Mouse (Mus musculus) lung, embryonic 15.5 days (tissue): Measurements from ENCODE around the gene Cyp2c40. TPM values are rescaled to one million over a fixed set of nuclear protein-coding genes. Genes with fewer than 3 reads are reported as not detected.
"Not testable (repeated sequence)": the region's sequence is repeated elsewhere in the genome, so short reads cannot be mapped to it uniquely, and the experiment has no call there.

Experiments
- ATAC-seq: fragments of 200-750 bp; cut with Nextera tagmentation; 2 replicates; pipeline ENCODE4 v1.8.0; 2017; ENCODE audit warnings: moderate number of reproducible peaks, borderline replicate concordance; ENCODE audit not compliant: low FRiP score, low TSS enrichment; ENCODE audit errors: extremely low read depth
- H3K27ac ChIP-seq: fragments of 300-500 bp; sonication (generic); 2 replicates; pipeline ENCODE4 v1.5.1; 2015; ENCODE audit warnings: moderate library complexity, mild to moderate bottlenecking, inconsistent platforms
- H3K27me3 ChIP-seq: fragments of 300-500 bp; sonication (generic); 2 replicates; pipeline ENCODE4 v1.6.1; 2015; ENCODE audit warnings: inconsistent platforms
- H3K36me3 ChIP-seq: fragments of 300-500 bp; sonication (generic); 2 replicates; pipeline ENCODE4 v1.6.1; 2015; ENCODE audit warnings: inconsistent platforms
- H3K4me1 ChIP-seq: fragments of 300-500 bp; sonication (generic); 2 replicates; pipeline ENCODE4 v1.6.1; 2015; ENCODE audit warnings: inconsistent platforms
- H3K4me2 ChIP-seq: fragments of 300-500 bp; sonication (generic); 2 replicates; pipeline ENCODE4 v1.6.1; 2015; ENCODE audit warnings: inconsistent platforms, mild to moderate bottlenecking, moderate library complexity
- H3K4me3 ChIP-seq: fragments of 300-500 bp; sonication (generic); 2 replicates; pipeline ENCODE4 v1.5.1; 2015; ENCODE audit warnings: mild to moderate bottlenecking, inconsistent platforms
- H3K9ac ChIP-seq: fragments of 300-500 bp; sonication (generic); 2 replicates; pipeline ENCODE4 v1.6.1; 2015; ENCODE audit warnings: inconsistent platforms
- H3K9me3 ChIP-seq: fragments of 300-500 bp; sonication (generic); 2 replicates; pipeline ENCODE4 v1.6.1; 2016; ENCODE audit warnings: inconsistent platforms
- WGBS: fragments of 180-500 bp; shearing (Covaris S2); methylation state at CpG from one replicate; pipeline ENCODE4 v1.1.7; 2015; 5-methylcytosine and 5-hydroxymethylcytosine counted together
- polyA plus RNA-seq: library from polyadenylated mRNA; unstranded; fragments of >200 nt; fragmentation: Nextera tagmentation; extraction: Ambion mirVana; gene quantifications from 2 replicates; pipeline ENCODE4 v1.2.1, GENCODE M21; 2015

Cyp2c40 gene
- not detected in 2 replicates for polyA plus RNA-seq

DNA sequence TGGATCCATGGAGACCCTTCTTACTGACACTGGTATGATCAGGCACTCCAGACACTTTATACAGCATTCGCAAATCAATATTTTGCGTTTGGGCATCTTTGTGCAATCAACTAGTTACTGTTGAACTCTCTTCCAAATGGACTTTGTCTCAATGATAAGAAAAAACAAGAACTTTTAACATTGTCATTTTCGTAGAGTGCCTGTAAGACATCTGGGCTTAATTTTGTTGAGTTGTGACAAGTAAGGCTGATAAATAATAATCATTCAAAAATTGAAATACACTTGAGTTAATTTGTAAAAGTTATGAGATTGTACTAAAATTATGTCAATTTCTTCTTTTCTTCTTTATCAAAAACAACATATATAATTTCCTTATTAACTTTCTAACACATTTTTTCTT, at the start of gene Cyp2c40:
Gene Cyp2c40, minus strand, starts transcription at position 101 of the 400 bp plus-strand sequence.
- not testable (repeated sequence) for H3K4me1 ChIP-seq, H3K9ac ChIP-seq, ATAC-seq, H3K27me3 ChIP-seq, H3K27ac ChIP-seq, H3K4me3 ChIP-seq, H3K9me3 ChIP-seq, H3K36me3 ChIP-seq, H3K4me2 ChIP-seq
- 83% methylated on average over 3 of the region's 3 CpGs for WGBS

DNA sequence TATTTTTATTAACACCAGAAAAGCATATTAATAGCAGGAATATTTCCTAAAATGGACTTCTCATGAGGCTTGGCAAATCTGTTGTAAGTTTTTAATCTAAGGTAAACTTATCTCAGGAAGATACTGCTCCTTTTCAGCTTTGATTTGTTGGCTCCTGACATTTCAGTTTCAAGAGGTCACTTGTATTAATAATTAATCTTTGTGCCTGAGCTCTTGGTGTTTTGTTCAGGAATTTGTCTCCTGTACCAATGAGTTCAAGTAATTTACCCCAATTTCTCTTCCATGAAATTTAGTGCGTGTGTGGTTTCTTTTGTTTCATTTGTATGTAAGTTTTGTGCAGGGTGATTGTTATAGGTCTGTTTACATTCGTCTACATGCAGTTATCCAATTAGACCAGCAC, 8.3 kb upstream of the Cyp2c40 start:
- H3K9me3 ChIP-seq, H3K27ac ChIP-seq, ATAC-seq, H3K4me1 ChIP-seq, H3K9ac ChIP-seq, H3K4me2 ChIP-seq, H3K4me3 ChIP-seq, H3K27me3 ChIP-seq, H3K36me3 ChIP-seq: not testable (repeated sequence)
- WGBS: 70% methylated on average over 2 of the region's 2 CpGs

DNA sequence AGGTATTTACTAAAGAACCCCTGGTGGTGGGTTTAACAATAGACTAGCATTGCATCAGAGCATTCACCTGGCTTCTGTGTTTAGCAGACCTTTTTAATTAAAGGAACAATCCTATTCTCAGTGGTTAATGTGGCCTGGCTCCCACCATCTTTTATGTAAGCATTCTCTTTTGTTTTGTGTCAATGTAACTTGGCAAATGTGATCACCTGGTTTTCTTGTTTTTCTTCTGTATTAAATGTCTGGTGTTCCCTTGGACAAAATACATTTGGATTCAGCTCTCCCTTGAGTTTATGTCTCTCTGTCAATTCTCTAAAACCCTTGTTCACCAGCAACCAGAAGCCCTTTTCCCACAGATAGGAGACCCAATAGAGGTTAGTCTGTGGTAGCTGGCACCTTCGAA, 3.8 kb upstream of the Cyp2c40 start:
- WGBS: 85% methylated on average over 1 of the region's 1 CpGs

DNA sequence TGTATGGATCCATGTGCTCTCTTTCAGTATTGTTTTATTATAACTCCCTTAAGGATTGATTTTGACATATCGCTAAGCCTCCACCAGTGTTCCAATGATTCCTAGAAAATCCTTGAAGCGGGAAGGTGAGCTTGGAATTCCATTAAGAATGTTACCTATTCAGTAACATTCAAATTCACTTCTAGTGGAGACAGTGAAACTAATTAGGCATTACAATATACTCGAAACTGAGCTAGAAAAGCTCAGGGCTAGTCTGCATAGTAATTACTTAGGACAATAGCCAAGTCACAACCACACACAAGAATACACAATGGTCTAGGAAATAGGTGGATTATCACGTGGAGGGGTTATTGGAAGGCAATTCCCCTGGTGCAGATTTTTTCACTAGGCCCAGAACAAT, 3.4 kb upstream of the Cyp2c40 start:
- H3K9ac ChIP-seq, H3K4me3 ChIP-seq, ATAC-seq, H3K4me1 ChIP-seq, H3K27me3 ChIP-seq, H3K9me3 ChIP-seq, H3K36me3 ChIP-seq, H3K27ac ChIP-seq, H3K4me2 ChIP-seq: not testable (repeated sequence)
- WGBS: 62% methylated on average over 4 of the region's 4 CpGs

More for the DNA sequence above, 3.8 kb upstream of the Cyp2c40 start:
- not testable (repeated sequence) for H3K9ac ChIP-seq, H3K4me1 ChIP-seq, H3K27ac ChIP-seq, H3K4me2 ChIP-seq, ATAC-seq, H3K36me3 ChIP-seq, H3K9me3 ChIP-seq, H3K27me3 ChIP-seq, H3K4me3 ChIP-seq

DNA sequence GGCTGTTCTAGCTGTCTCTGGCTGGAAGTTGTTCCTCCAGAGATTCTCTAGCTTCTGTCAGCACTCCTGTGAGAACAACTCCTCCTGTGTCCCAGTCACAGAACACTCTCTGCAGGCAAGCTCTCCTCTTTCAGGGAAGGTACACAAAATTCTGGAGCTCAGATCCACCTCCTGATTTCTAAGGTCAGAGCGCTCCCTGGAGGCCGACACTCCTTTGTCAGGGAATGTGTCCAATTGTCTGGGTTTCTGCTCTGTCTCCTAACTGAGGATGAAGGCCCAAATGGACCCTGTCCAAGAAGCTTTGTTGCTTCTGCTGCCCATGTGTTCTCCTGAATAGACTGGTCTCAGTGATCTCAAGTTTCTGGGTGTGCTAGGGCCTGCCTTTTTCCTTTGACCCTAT, 27.2 kb downstream of the Cyp2c40 start:
- not testable (repeated sequence) for H3K36me3 ChIP-seq, H3K9ac ChIP-seq, H3K27me3 ChIP-seq, H3K9me3 ChIP-seq, ATAC-seq, H3K4me3 ChIP-seq, H3K4me1 ChIP-seq, H3K27ac ChIP-seq, H3K4me2 ChIP-seq
- WGBS: 75% methylated on average over 2 of the region's 2 CpGs

DNA sequence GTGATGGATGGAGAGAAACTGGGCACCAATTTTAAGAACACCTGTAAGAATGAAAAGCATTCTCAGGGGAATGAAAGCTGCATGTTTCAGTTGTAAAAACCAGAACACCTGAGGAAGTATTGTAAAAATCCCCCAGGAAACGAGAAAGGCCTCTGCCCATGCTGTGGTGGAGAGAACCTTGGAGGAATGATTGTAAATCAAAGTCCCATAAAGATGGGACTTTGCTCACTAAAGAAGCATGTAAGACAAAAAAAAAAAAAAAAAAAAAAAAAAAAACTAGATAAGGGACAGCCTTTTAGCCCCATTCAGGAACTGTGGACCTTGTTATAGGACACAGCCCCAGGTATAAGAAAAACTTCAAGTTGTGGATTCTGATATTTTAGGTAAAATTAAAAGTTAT, 67.3 kb downstream of the Cyp2c40 start:
- Histone ChIP-seq H3K27me3 (no peaks in the 10 kb centered on the region), H3K36me3 (no peaks in the 10 kb centered on the region), H3K4me1 (no peaks in the 10 kb centered on the region), H3K4me3 (no peak overlapping the region), H3K4me2 (no peak overlapping the region), H3K27ac (no peak overlapping the region), H3K9ac (no peak overlapping the region), H3K9me3 (no peaks in the 10 kb centered on the region)
- ATAC-seq: no peak
- 28% methylated on average over 1 of the region's 1 CpGs for WGBS

DNA sequence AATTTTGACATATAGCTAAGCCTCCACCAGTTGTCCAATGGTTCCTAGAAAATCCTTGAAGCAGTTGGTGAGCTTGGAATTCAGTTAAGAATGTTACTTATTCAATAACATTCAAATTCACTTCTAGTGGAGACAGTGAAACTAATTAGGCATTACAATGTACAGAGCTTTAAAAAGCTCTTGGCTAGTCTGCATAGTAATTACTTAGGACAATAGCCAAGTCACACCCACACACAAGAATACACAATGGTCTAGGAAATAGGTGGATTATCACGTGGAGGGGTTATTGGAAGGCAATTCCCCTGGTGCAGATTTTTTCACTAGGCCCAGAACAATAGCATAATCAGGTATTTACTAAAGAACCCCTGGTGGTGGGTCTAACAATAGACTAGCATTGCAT, 68.3 kb downstream of the Cyp2c40 start:
- not testable (repeated sequence) for H3K4me2 ChIP-seq, H3K9me3 ChIP-seq, H3K9ac ChIP-seq, ATAC-seq, H3K27me3 ChIP-seq, H3K36me3 ChIP-seq, H3K4me3 ChIP-seq, H3K4me1 ChIP-seq, H3K27ac ChIP-seq
- 58% methylated on average over 1 of the region's 1 CpGs for WGBS

DNA sequence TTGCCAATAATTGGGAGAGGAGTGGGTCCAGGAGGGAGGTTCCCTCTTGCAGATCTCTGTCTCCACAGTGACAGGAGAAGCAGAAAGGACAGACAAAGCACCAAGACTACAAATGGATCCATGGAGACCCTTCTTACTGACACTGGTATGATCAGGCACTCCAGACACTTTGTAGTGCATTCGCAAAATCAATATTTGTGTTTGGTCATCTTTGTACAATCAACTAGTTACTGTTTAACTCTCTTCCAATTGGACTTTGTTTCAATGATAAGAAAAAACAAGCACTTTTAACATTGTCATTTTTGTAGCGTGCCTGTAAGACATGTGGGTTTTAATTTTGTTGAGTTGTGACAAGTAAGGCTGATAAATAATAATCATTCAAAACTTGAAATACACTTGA, 71.7 kb downstream of the Cyp2c40 start, which contains the start of gene Cyp2c68:
Gene Cyp2c68, minus strand, starts transcription at position 135 of the 400 bp plus-strand sequence.
- Histone ChIP-seq H3K9me3 (no peaks in the 10 kb centered on the region), H3K27ac (no peak within 1 kb of the TSS), H3K9ac (no peak within 1 kb of the TSS), H3K4me3 (no peak within 1 kb of the TSS), H3K4me2 (no peak within 1 kb of the TSS), H3K27me3 (no peaks in the 10 kb centered on the region), H3K36me3 (no peaks in the 10 kb centered on the region), H3K4me1 (no peaks in the 10 kb centered on the region)
- 76% methylated on average over 2 of the region's 2 CpGs for WGBS
- ATAC-seq: no peak

Other genes with a start within 250 kb of the Cyp2c40 start
- gene Cyp2c67, start 163.8 kb downstream of the Cyp2c40 start, polyA plus RNA-seq: not detected in 2 replicates
- 0.19 and 0.96 TPM in 2 replicates for gene Cyp2c68, start 71.8 kb downstream of the Cyp2c40 start, polyA plus RNA-seq
- gene Cyp2c69, start 74.0 kb upstream of the Cyp2c40 start, polyA plus RNA-seq: not detected in 2 replicates
- not detected in 2 replicates for gene Cyp2c37, start 179.6 kb upstream of the Cyp2c40 start, polyA plus RNA-seq